In the genomic region with DNA sequence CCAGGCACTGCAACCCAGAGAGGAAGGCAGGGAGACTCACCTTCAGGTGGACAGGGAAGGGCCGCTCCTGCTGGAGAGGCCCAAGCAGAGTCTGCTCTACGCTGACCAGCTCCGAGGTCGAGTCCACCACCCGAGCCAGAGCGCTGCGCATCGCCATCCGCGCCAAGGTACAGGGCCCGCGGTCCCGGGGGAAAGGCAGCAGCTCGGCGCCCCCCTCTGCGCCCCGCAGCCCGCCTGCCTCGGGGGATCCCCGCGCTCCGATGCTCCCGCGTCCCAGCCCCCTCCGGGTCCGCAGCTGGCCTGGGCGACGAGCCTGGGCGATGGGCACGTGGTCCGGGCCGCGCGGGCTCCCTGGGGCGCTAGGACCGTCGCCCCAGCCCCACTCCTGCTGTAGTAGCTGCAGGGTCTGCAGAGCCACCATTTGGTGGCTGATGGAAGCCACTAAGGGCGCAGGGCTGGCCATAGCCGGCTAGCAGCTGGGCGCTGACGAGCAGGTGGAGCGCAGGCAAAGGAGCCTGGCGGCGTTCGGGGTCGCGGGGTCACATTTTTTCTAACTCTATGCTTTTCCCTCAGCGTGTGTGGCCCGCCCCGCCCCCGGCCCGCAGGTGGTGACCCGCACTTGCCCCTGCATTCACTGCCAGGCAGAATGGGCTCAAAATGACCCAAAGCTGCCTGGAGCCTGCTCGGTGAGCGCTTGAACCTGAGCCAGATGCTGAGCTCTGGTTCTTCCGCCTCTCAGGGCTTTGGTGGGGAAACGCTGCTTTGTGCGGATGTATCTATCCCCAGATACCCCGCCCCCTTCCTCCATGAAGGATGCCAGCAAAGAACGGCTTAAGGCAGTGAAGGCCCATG, we compare ENCODE assay signal across 8 mouse cellular contexts. TPM values are rescaled to one million over a fixed set of nuclear protein-coding genes. Genes with fewer than 3 reads are reported as not detected.
DNase-seq lines count a peak whose midpoint lies in the region; ATAC-seq and TF ChIP-seq lines count a peak whose summit lies in the region.

A gene (plus strand): TSS at position 102 of the 852 bp plus-strand sequence.
A gene (minus strand): TSS at position 560 of the 852 bp plus-strand sequence.

- peak within 1 kb of the TSS; percentile 100 for H3K4me2 ChIP-seq in heart, embryonic 12.5 days

- TF ChIP-seq POLR2A in liver, adult 2 months (IDR thresholded peaks at IDR 0.05; ENCODE audit: extremely low read depth, insufficient read depth, low read length) = no peak
- TF ChIP-seq POLR2A in olfactory bulb, adult 2 months (IDR thresholded peaks at IDR 0.05; ENCODE audit: insufficient read depth, low read depth, low read length) = 0 out of 2 replicates have a peak, but pooled peaks have one; percentile 45

- peak within 1 kb of the TSS; percentile 60 for H3K4me3 ChIP-seq in heart, embryonic 12.5 days
- peak within 1 kb of the TSS; percentile 36 for H3K4me3 ChIP-seq in liver, adult 2 months (ENCODE audit: insufficient read depth, low read depth, low read length)
- peak within 1 kb of the TSS; percentile 57 for H3K4me3 ChIP-seq in olfactory bulb, adult 2 months (ENCODE audit: insufficient read depth, low read depth, low read length)

- peak; percentile 7 to 28 for DNase-seq in right cerebral cortex, adult 2 months (ENCODE audit: low spot score in 2 of 2)
- no peak for DNase-seq in right cerebral cortex, adult 18-20 months
- peak; percentile 84 for DNase-seq in embryo, embryonic 11 days
- DNase-seq in kidney, adult 9 months = peak; percentile 71
- no peak for DNase-seq in liver, adult 2 months (ENCODE audit: extremely low read depth, low read depth, low spot score)
- DNase-seq in natural killer cell, adult 2 months (ENCODE audit: low spot score in 2 of 2) = no peak

- peak within 1 kb of the TSS; percentile 79 for H3K9ac ChIP-seq in heart, embryonic 12.5 days
- 0 out of 2 replicates have a peak within 1 kb of the TSS, but pooled peaks have one; percentile 21 for H3K9ac ChIP-seq in liver, adult 2 months (ENCODE audit: low read depth, low read length)

- no peaks in the 10 kb centered on the region for H3K36me3 ChIP-seq in heart, embryonic 12.5 days
- H3K36me3 ChIP-seq in liver, adult 2 months (ENCODE audit: control insufficient read depth, insufficient read depth, low read length) = no peaks in the 10 kb centered on the region

- no peak within 1 kb of the TSS for H3K27ac ChIP-seq in heart, embryonic 12.5 days (ENCODE audit: poor library complexity, severe bottlenecking)
- no peak within 1 kb of the TSS for H3K27ac ChIP-seq in liver, adult 2 months (replicated peaks; ENCODE audit: insufficient read depth, low read depth, low read length)
- H3K27ac ChIP-seq in olfactory bulb, adult 2 months (ENCODE audit: insufficient read depth, low read depth, low read length) = no peak within 1 kb of the TSS; the same call in 1 of the 2 replicates

- H3K79me2 ChIP-seq in liver, adult 2 months (ENCODE audit: control insufficient read depth, insufficient read depth, low read length) = no peaks in the 10 kb centered on the region

- peak; percentile 71 for ATAC-seq in heart, embryonic 12.5 days (ENCODE audit: insufficient number of reproducible peaks, low FRiP score)

- peaks cover 11% of the 10 kb centered on the region for H3K4me1 ChIP-seq in heart, embryonic 12.5 days (replicated peaks)
- no peaks in the 10 kb centered on the region for H3K4me1 ChIP-seq in liver, adult 2 months (ENCODE audit: control insufficient read depth, insufficient read depth, low read length)
- peaks cover 10% of the 10 kb centered on the region for H3K4me1 ChIP-seq in olfactory bulb, adult 2 months (ENCODE audit: control insufficient read depth, insufficient read depth, low read length)

- H3K27me3 ChIP-seq in heart, embryonic 12.5 days (replicated peaks) = peaks cover 5% of the 10 kb centered on the region; the same call in 1 of the 2 replicates
- H3K27me3 ChIP-seq in liver, adult 2 months (ENCODE audit: control insufficient read depth, insufficient read depth, low read length) = peaks cover 6% of the 10 kb centered on the region; the same call in 1 of the 2 replicates

- no peak for TF ChIP-seq CTCF in liver, adult 2 months (IDR thresholded peaks at IDR 0.05; ENCODE audit: low read depth, low read length)
- TF ChIP-seq CTCF in olfactory bulb, adult 2 months (IDR thresholded peaks at IDR 0.05; ENCODE audit: insufficient read depth, low read depth, low read length) = no peak

- 2% methylated on average over 60 of the region's 60 CpGs for WGBS in heart, embryonic 12.5 days
- 5% methylated on average over 60 of the region's 60 CpGs for WGBS in liver, adult 2 months
- 3% methylated on average over 60 of the region's 60 CpGs for WGBS in olfactory bulb, adult 2 months

- no peaks in the 10 kb centered on the region; the same call in 1 of the 2 replicates for H3K9me3 ChIP-seq in heart, embryonic 12.5 days (replicated peaks)

RNA-seq across cellular contexts. Expression of the first gene that starts in this region (rescaled TPM):
- polyA plus RNA-seq in heart, embryonic 12.5 days (2016; fragmentation: Nextera tagmentation; extraction: Ambion mirVana) = 69.1 and 76.0 TPM in 2 replicates
- 5.6 and 5.9 TPM in 2 replicates for total RNA-seq in liver, adult 2 months (2014; rRNA removed)
- polyA plus RNA-seq in liver, adult 2 months (2012; rRNA removed) = 0.85 and 1.3 TPM in 2 replicates
- polyA plus RNA-seq in olfactory bulb, adult 2 months (2012; ENCODE audit: insufficient read depth, insufficient read length, low replicate concordance, missing spikeins) = not detected in 2 replicates

RNA-seq across cellular contexts. Expression of the second gene that starts in this region (rescaled TPM):
- polyA plus RNA-seq in heart, embryonic 12.5 days (2016; fragmentation: Nextera tagmentation; extraction: Ambion mirVana) = 1.4 and 1.7 TPM in 2 replicates
- 0.20 TPM in 1 of 2 replicates, not detected in the other for total RNA-seq in liver, adult 2 months (2014; rRNA removed)
- 0.05 TPM in 1 of 2 replicates, not detected in the other for polyA plus RNA-seq in liver, adult 2 months (2012; rRNA removed)
- not detected in 2 replicates for polyA plus RNA-seq in olfactory bulb, adult 2 months (2012; ENCODE audit: insufficient read depth, insufficient read length, low replicate concordance, missing spikeins)

Comparison
In these comparisons a context has a peak if more than half of its experiments do, and no peak if none do; other contexts are left out.
1. RNA of the first gene that starts in this region (polyA plus RNA-seq): 69.1 to 76.0 TPM in heart, embryonic 12.5 days; 0.85 to 1.3 TPM in liver, adult 2 months and not detected in olfactory bulb, adult 2 months; every median in the first group is over 10 times any median in the second.
2. DNase-seq: peak in right cerebral cortex, adult 2 months (2 of 2), embryo, embryonic 11 days (single experiment) and kidney, adult 9 months (single experiment); none in right cerebral cortex, adult 18-20 months (single experiment), liver, adult 2 months (single experiment) and natural killer cell, adult 2 months (0 of 2).
3. Peak in every context shown above with its lines, with median percentiles within 50 percentile points of each other: H3K4me3 ChIP-seq.